ENCODE assay signal across 18 mouse cellular contexts in genomic region chr7:99865219-99865618, GRCm38 (mm10). TPM values are rescaled to one million over a fixed set of nuclear protein-coding genes. Genes with fewer than 3 reads are reported as not detected.
DNase-seq lines count a peak whose midpoint lies in the region; ATAC-seq and TF ChIP-seq lines count a peak whose summit lies in the region.
"Had no signal": no experiment of that assay in that cellular context is flagged by ENCODE, and none has a peak within 500 bp of the region (broad histone marks: within the 10 kb centered on the region; RNA-seq: fewer than 3 reads in every experiment).

No protein-coding gene starts in this region.

- no peaks in the 10 kb centered on the region for H3K9me3 ChIP-seq in heart, embryonic 14.5 days (ENCODE audit: control insufficient read depth, low read length)
- H3K9me3 ChIP-seq in midbrain, embryonic 10.5 days (replicated peaks), result no peaks in the 10 kb centered on the region
- H3K9me3 ChIP-seq in midbrain, embryonic 16.5 days (replicated peaks; ENCODE audit: control insufficient read depth, low read length, poor library complexity, severe bottlenecking), result no peaks in the 10 kb centered on the region
- H3K9me3 ChIP-seq: embryonic facial prominence, embryonic 15.5 days; hindbrain, embryonic 15.5 days; liver, embryonic 15.5 days had no signal

- TF ChIP-seq CTCF in bone marrow macrophage, adult 2 months (IDR thresholded peaks at IDR 0.05; ENCODE audit: low read depth, low read length), result no peak

- no peak overlapping the region for H3K4me3 ChIP-seq in heart, embryonic 14.5 days (ENCODE audit: control insufficient read depth in 1 of 2, insufficient read depth in 1 of 2, low read depth in 1 of 2, low read length in 2 of 2)
- H3K4me3 ChIP-seq in midbrain, embryonic 10.5 days, result no peak overlapping the region
- H3K4me3 ChIP-seq in midbrain, embryonic 16.5 days (ENCODE audit: low read depth, low read length), result no peak overlapping the region
- no peak overlapping the region for H3K4me3 ChIP-seq in bone marrow macrophage, adult 2 months (ENCODE audit: insufficient read depth, low read length)
- H3K4me3 ChIP-seq: embryonic facial prominence, embryonic 15.5 days; hindbrain, embryonic 15.5 days; liver, embryonic 15.5 days had no signal

- H3K27me3 ChIP-seq in heart, embryonic 14.5 days (ENCODE audit: control insufficient read depth, insufficient read depth, low read length), result no peaks in the 10 kb centered on the region
- no peaks in the 10 kb centered on the region for H3K27me3 ChIP-seq in midbrain, embryonic 10.5 days (ENCODE audit: low read depth, poor library complexity, severe bottlenecking)
- H3K27me3 ChIP-seq in midbrain, embryonic 16.5 days (ENCODE audit: control insufficient read depth, insufficient read depth, low read depth, low read length), result no peaks in the 10 kb centered on the region
- H3K27me3 ChIP-seq: embryonic facial prominence, embryonic 15.5 days; hindbrain, embryonic 15.5 days had no signal

- TF ChIP-seq POLR2A in bone marrow macrophage, adult 2 months (IDR thresholded peaks at IDR 0.05; ENCODE audit: borderline replicate concordance, low read depth, low read length), result no peak

- no peak for DNase-seq in heart, postnatal 4 days
- no peak for DNase-seq in midbrain, embryonic 10.5 days (ENCODE audit: low spot score)
- no peak for DNase-seq in layer of hippocampus, postnatal 25 days (ENCODE audit: extremely low spot score in 1 of 2, low spot score in 1 of 2)
- no peak for DNase-seq in ovary, adult 18-20 months (ENCODE audit: low spot score)
- DNase-seq: adrenal gland, postnatal 10 days; cerebellum, postnatal 14 days; forebrain, postnatal 0 days; gastrocnemius, postnatal 14 days; kidney, adult 18-20 months; kidney, postnatal 25 days; right cerebral cortex, postnatal 4 days; thymus, adult 18-20 months had no signal

- 28% methylated on average over 3 of the region's 3 CpGs for WGBS in heart, embryonic 14.5 days
- WGBS in midbrain, embryonic 10.5 days, result 56% methylated on average over 3 of the region's 3 CpGs
- 51% methylated on average over 3 of the region's 3 CpGs for WGBS in midbrain, embryonic 16.5 days

- H3K4me1 ChIP-seq in heart, embryonic 14.5 days (ENCODE audit: control insufficient read depth in 2 of 2, insufficient read depth in 2 of 2, low read length in 2 of 2), result peaks cover 9 to 16% of the 10 kb centered on the region in 2 experiments
- H3K4me1 ChIP-seq in midbrain, embryonic 10.5 days, result peaks cover 34% of the 10 kb centered on the region
- 0 out of 2 replicates have a peak, but pooled peaks cover 2% of the 10 kb centered on the region for H3K4me1 ChIP-seq in midbrain, embryonic 16.5 days (ENCODE audit: control insufficient read depth, insufficient read depth, low read length)
- H3K4me1 ChIP-seq in bone marrow macrophage, adult 2 months (ENCODE audit: control insufficient read depth, insufficient read depth, low read length), result peaks cover 39% of the 10 kb centered on the region
- H3K4me1 ChIP-seq: embryonic facial prominence, embryonic 15.5 days; hindbrain, embryonic 15.5 days; liver, embryonic 15.5 days had no signal

- H3K4me2 ChIP-seq in heart, embryonic 14.5 days (ENCODE audit: low read length), result no peak overlapping the region
- H3K4me2 ChIP-seq in midbrain, embryonic 16.5 days (ENCODE audit: low read length), result no peak overlapping the region
- H3K4me2 ChIP-seq: embryonic facial prominence, embryonic 15.5 days; hindbrain, embryonic 15.5 days; liver, embryonic 15.5 days had no signal

- ATAC-seq in heart, embryonic 14.5 days (ENCODE audit: insufficient number of reproducible peaks, insufficient read depth, low FRiP score, low read depth), result no peak
- ATAC-seq in midbrain, embryonic 16.5 days, result no peak
- ATAC-seq: forebrain, postnatal 0 days had no signal

- peak overlapping the region; percentile 57 to 66 for H3K27ac ChIP-seq in heart, embryonic 14.5 days (replicated peaks in 1 of 2; ENCODE audit: control insufficient read depth in 1 of 2, insufficient read depth in 1 of 2, low read depth in 2 of 2, low read length in 2 of 2)
- peak overlapping the region; percentile 74 for H3K27ac ChIP-seq in midbrain, embryonic 10.5 days (replicated peaks)
- no peak overlapping the region for H3K27ac ChIP-seq in midbrain, embryonic 16.5 days (ENCODE audit: low read length)
- peak overlapping the region; percentile 59 for H3K27ac ChIP-seq in bone marrow macrophage, adult 2 months (ENCODE audit: insufficient read depth, low read depth, low read length)
- H3K27ac ChIP-seq: embryonic facial prominence, embryonic 15.5 days; hindbrain, embryonic 15.5 days; liver, embryonic 15.5 days had no signal

- H3K36me3 ChIP-seq in heart, embryonic 14.5 days (ENCODE audit: control insufficient read depth, insufficient read depth, low read length), result no peaks in the 10 kb centered on the region
- no peaks in the 10 kb centered on the region for H3K36me3 ChIP-seq in midbrain, embryonic 10.5 days
- H3K36me3 ChIP-seq in midbrain, embryonic 16.5 days (ENCODE audit: control insufficient read depth, insufficient read depth, low read length), result no peaks in the 10 kb centered on the region
- H3K36me3 ChIP-seq: embryonic facial prominence, embryonic 15.5 days; hindbrain, embryonic 15.5 days; liver, embryonic 15.5 days had no signal

- H3K9ac ChIP-seq in heart, embryonic 14.5 days (ENCODE audit: low read length), result no peak overlapping the region
- no peak overlapping the region for H3K9ac ChIP-seq in midbrain, embryonic 16.5 days (ENCODE audit: low read depth, low read length)
- H3K9ac ChIP-seq: embryonic facial prominence, embryonic 15.5 days; forebrain, postnatal 0 days; hindbrain, embryonic 15.5 days; liver, embryonic 15.5 days had no signal

RNA-seq across cellular contexts. Expression of gene Spcs2, which starts 2.0 kb away (rescaled TPM):
- polyA plus RNA-seq in heart, embryonic 14.5 days (2014; fragmentation: Nextera tagmentation; extraction: Ambion mirVana), result 169 TPM in 2 replicates
- 10 to 100 TPM; 64.0 to 68.1 TPM for total RNA-seq in heart, postnatal 4 days (2021)
- polyA plus RNA-seq in midbrain, embryonic 10.5 days (2016; fragmentation: Nextera tagmentation; extraction: Ambion mirVana), result 396 and 411 TPM in 2 replicates
- polyA plus RNA-seq in midbrain, embryonic 16.5 days (2015; fragmentation: Nextera tagmentation; extraction: Ambion mirVana), result 286 and 308 TPM in 2 replicates
- polyA plus RNA-seq in bone marrow macrophage, adult 2 months (2012; ENCODE audit: insufficient read depth, insufficient read length, missing spikeins), result 127 and 130 TPM in 2 replicates
- 100 to 1,000 TPM in 1 of 2 experiments, 10 to 100 TPM in 1; 89.9 to 104 TPM for total RNA-seq in layer of hippocampus, postnatal 25 days (2021)

RNA-seq across cellular contexts. Expression of gene Xrra1, which starts 6.3 kb away (rescaled TPM):
- polyA plus RNA-seq in heart, embryonic 14.5 days (2014; fragmentation: Nextera tagmentation; extraction: Ambion mirVana), result 0.09 TPM in 2 replicates
- under 1 TPM; 0.17 to 0.20 TPM for total RNA-seq in heart, postnatal 4 days (2021)
- 0.27 and 0.38 TPM in 2 replicates for polyA plus RNA-seq in midbrain, embryonic 10.5 days (2016; fragmentation: Nextera tagmentation; extraction: Ambion mirVana)
- 1.1 and 1.3 TPM in 2 replicates for polyA plus RNA-seq in midbrain, embryonic 16.5 days (2015; fragmentation: Nextera tagmentation; extraction: Ambion mirVana)
- polyA plus RNA-seq in bone marrow macrophage, adult 2 months (2012; ENCODE audit: insufficient read depth, insufficient read length, missing spikeins), result not detected in 2 replicates
- total RNA-seq in layer of hippocampus, postnatal 25 days (2021), result 1 to 10 TPM in 1 of 2 experiments, under 1 TPM in 1; 0.94 to 1.1 TPM
- polyA plus RNA-seq: liver, embryonic 15.5 days had no signal

RNA-seq across cellular contexts. Expression of gene Neu3, which starts 37.0 kb away (rescaled TPM):
- 4.0 and 4.2 TPM in 2 replicates for polyA plus RNA-seq in heart, embryonic 14.5 days (2014; fragmentation: Nextera tagmentation; extraction: Ambion mirVana)
- 1 to 10 TPM; 3.1 to 3.6 TPM for total RNA-seq in heart, postnatal 4 days (2021)
- polyA plus RNA-seq in midbrain, embryonic 10.5 days (2016; fragmentation: Nextera tagmentation; extraction: Ambion mirVana), result 2.5 TPM in 2 replicates
- 1.5 and 2.5 TPM in 2 replicates for polyA plus RNA-seq in midbrain, embryonic 16.5 days (2015; fragmentation: Nextera tagmentation; extraction: Ambion mirVana)
- 1.2 and 1.6 TPM in 2 replicates for polyA plus RNA-seq in bone marrow macrophage, adult 2 months (2012; ENCODE audit: insufficient read depth, insufficient read length, missing spikeins)
- 1 to 10 TPM; 2.8 to 2.9 TPM for total RNA-seq in layer of hippocampus, postnatal 25 days (2021)
